Mouse (Mus musculus) splenic B cell, adult 2 months (primary cell): Measurements from ENCODE around the gene Cwc27.

ENCODE experiments used
- DNase-seq: peaks from one replicate; pipeline ENCODE4 v3.0.0-alpha.2; 2011; ENCODE audit warnings: low read depth, low spot score
- H3K27me3 ChIP-seq: 2 replicates; pipeline ENCODE4 v1.6.1; 2012; ENCODE audit warnings: mild to moderate bottlenecking, low read length, moderate library complexity, mixed read lengths; ENCODE audit not compliant: control insufficient read depth, poor library complexity, insufficient read depth, severe bottlenecking
- H3K36me3 ChIP-seq: 2 replicates; pipeline ENCODE4 v1.6.1; 2012; ENCODE audit warnings: mild to moderate bottlenecking, low read length, moderate library complexity, mixed read lengths; ENCODE audit not compliant: control insufficient read depth, poor library complexity, insufficient read depth, severe bottlenecking

Gene Cwc27

DNA sequence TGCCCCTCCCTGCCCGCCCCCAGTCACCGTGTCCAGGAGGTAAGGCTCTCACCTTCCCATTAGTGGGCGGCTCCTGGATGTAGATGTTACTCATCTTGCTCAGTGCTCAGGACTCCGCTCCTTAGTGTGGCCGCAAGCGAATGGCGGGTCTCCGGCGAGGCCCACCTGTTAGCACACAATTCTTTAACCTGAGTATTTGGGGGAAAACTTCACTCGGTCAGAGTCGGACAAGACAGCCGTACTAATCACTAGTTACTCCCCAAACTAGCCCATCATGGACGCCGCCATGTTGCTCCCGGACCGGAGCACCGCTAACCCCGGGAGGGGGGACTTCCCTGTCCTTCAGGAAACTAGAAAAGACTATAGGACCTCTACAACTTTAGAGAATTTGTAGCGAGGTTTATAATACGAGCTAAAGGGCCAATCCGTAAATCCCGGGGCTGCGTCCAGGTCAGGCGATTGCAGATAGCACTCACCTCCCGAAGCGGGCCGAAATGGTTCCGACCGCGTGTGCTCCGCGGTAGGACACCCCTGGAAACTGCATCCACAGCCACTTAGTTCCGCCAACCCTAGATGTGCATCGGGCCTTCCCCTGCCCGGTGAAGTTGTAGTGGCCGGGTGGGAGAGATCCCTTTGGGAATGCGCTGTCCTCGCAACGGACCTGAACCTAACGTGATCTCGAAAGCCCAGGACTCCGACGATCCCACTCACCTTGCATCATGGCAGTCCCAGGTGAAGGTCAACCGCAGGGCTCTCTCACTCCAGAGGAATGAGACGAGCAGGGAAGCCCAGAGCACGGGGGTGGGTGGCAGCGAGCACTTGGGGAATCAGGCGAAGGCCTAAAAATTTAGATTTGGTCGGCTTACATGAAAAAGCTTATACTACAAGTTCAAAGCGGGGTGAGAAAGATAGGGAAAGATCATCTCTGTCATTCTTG lies at the start of gene Cwc27:
TSS of gene Cwc27 (minus strand) at position 508 of the 937 bp plus-strand sequence.
- H3K27me3 ChIP-seq: no peaks in the 10 kb centered on the region
- H3K36me3 ChIP-seq: no peaks in the 10 kb centered on the region
- peak; percentile 91 for DNase-seq

DNA sequence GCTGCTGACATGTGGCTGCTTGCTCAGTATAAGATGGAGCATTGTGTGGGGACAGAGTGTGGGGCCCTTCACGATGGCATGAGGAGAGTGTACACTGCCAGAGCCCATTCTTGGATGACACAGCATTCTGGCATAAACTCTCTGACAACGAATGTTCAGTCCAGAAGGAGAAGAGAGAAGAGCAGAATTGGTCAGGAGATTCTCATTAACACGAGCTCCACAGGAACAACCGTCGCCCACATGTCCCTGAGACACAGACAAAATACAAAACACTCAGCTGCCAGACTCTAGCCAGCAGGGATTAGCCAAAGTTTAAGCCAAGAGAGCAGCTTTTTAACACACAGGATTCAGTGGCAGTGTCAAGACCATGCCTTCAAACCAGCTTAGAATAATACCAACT lies 49.8 kb upstream of the Cwc27 start:
- Histone ChIP-seq H3K27me3 (no peaks in the 10 kb centered on the region), H3K36me3 (no peaks in the 10 kb centered on the region)
- no peak for DNase-seq

DNA sequence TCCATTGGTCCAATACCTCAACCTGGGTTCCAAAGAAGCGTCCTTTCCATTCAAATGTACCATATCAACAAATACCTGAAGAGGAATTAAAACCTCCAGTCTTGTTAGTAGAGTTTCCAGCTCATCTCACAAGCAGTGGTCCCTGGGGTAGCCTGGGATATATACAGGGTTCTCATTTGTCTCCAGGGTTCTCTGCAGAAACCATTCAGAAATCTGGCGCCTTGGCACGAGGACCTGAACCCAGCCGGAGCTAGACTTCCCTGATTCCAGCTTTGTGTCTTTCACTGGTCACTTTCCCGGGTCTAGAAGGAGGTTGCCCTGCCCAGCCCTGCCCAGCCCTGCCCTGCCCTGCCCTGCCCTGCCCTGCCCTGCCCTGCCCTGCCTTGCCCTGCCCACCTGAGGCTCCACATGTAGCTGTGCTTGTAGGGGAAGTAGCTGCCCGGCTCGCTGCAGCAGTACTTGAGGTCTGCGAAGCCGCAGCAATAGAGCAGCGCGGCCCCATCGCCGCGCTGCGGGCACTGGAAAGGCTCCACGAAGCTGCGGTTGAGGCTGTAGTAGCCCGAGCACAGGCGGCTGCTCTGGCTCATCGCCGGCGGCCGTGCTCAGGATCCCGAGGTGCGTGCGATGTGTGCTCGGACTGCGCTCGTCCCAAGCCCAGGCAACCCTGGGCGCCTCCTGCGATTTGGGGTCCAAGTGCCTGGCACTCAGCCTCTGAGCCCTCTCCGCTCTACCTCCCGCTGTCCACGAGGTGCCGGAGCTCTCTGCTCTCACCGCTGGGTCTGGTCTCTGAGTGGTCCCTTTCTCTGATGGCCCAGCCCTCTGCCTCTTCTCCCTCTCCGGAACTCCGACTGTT lies 46.4 kb upstream of the Cwc27 start, which contains the start of gene Shisal2b:
TSS of gene Shisal2b (minus strand) at position 767 of the 853 bp plus-strand sequence.
- DNase-seq: peak; percentile 18
- Histone ChIP-seq H3K36me3 (no peaks in the 10 kb centered on the region), H3K27me3 (no peaks in the 10 kb centered on the region)

DNA sequence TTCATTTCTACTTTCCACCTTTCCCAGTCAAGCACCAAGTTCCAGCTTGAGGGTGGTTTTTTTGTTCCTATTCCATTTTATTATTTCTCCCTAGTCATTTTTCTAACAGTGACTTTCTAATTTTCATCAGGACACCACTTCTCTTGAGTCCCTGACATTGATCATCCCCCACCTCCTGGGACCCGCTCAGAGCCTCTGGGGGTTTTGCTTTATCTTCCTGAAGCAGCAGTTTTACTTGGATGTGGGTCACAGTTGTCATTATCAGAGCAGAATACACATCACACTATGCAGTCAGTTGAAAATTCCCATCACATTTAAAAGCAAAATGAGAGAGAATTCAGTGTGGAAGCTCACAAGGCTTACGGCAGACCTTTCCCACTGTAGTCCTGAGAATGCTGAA lies 36.7 kb upstream of the Cwc27 start:
- H3K27me3 ChIP-seq: no peaks in the 10 kb centered on the region
- no peak for DNase-seq
- no peaks in the 10 kb centered on the region for H3K36me3 ChIP-seq

DNA sequence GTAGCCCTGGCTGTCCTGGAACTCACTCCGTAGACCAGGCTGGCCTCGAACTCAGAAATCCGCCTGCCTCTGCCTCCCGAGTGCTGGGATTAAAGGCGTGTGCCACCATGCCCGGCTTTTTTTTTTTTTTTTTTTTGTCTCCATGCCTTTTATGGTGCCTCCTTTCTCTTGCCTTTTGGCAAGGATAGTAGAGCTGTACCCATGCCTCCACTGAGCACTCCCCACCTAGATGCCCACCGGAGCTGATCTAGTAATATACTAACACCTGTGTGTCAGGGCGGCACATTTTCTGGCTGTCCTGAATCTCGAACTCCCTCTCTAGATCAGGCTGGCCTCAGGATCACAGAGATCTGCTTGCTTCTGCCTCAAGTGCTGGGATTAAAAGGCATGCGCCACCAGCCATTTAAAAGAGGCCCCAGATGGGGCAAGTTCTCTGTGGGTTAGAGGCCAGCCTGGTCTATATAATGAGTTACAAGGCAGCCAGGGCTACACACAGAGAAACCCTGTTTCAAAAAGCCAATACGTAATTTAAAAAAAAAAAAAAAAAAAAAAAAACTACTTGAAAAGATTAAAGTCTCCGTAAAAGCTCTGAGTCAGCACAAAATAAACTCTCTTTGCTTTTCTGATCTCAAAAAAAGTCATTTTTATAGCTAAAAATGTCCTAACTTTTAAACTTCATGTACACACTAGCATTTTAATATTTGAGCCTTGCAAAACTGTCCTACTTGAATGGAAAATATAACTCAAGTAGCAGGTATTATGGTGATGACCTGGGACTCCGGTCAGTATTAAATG lies 26.6 kb upstream of the Cwc27 start:
- Histone ChIP-seq H3K36me3 (no peaks in the 10 kb centered on the region), H3K27me3 (no peaks in the 10 kb centered on the region)
- DNase-seq: no peak

DNA sequence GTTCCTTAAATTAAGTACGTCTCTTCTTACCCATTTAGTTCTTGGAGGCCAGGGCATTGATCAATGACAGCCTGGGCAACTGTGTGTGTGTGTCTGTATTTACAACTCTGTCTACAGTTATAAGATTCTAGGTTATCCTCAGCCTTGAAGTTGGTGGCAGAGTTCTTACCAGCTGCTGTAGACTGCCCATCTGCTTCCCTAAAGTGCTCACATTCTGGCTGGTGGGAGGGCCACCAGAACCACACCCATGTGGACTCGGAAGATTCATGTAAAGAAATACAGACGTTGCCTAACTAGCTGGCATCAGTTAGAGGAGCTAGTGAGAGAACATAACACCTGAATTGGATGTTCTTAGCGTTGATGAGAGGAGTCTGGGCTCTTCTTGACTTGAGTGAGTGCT lies 25.0 kb upstream of the Cwc27 start:
- Histone ChIP-seq H3K27me3 (no peaks in the 10 kb centered on the region), H3K36me3 (no peaks in the 10 kb centered on the region)
- no peak for DNase-seq

DNA sequence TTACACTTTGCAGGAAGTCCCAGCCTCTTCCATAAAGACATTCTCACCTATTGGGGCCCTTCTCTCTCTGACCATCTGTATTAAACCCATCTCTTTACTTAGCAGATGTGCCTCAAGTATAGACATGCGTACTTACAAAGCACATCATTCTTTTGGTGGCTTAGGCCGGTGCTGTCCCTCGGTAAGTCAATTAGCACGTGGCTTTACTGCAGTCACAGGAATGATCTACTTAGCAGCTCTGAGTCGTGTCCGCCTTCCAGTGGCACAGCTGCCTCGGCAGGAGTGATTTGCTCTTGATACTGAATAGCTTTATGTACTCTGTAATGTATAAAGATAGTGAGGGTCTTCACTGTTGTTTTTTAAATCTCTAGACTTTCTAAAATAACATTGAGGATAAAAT lies 20.7 kb upstream of the Cwc27 start:
- Histone ChIP-seq H3K27me3 (no peaks in the 10 kb centered on the region), H3K36me3 (no peaks in the 10 kb centered on the region)
- no peak for DNase-seq

DNA sequence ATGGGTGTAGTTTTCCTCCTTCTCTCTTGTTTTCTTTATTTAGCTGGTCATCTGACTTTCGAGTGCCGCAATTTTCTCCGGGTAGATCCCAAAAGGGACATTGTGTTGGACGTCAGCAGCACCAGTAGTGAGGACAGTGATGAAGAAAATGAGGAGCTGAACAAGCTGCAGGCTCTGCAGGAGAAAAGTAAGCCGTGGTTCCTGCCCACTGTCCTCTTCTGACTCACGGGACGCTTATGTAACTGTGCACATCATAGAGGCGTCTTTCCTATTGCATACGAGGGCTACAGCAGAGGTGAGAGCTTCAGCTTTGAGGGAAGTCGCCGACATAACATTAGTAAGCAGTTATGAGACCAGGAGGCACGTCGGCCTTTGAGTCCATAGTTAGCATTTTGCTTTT lies 15.9 kb upstream of the Cwc27 start:
- Histone ChIP-seq H3K27me3 (no peaks in the 10 kb centered on the region), H3K36me3 (peaks cover 2% of the 10 kb centered on the region; the same call in 1 of the 2 replicates)
- no peak for DNase-seq

DNA sequence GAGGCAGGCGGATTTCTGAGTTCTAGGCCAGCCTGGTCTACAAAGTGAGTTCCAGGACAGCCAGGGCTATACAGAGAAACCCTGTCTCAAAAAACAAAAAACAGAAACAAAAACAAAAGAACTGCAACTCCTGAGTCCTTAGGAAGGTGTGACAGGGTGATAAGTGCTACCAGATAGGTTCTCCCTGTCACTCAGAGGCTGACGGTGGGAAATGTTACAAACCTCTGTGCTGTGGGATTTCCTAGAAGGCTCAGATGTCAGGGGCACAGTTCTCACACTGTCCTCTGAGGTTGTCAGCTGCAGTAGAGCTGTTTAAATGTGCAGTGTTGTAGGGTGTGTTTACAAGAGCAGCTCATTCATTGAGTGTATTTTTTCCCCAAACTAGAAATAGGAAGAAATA lies 8.5 kb upstream of the Cwc27 start:
- no peaks in the 10 kb centered on the region for H3K27me3 ChIP-seq
- peaks cover 6% of the 10 kb centered on the region; the same call in 1 of the 2 replicates for H3K36me3 ChIP-seq
- no peak for DNase-seq

DNA sequence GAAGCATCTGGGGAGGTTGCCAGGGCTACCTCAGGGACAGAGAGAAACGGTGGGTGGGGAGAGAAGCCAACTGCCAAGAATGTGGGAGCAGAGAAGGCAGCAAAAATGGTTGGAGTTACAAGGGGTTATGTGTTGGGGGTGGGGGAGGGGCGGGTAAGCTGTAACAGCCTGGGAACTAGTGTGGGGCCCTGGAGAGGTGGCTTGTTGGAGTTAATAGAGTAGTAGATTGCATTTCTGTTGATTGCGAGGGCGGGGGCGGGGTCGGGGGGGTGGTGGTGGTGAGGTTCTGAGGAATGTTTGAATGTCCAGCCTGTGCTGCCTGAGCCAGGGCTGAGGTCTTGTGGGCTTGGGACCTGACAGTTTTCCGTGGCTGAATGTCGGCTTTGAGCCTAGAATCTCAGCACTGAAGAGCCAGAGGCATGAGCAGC lies 5.5 kb upstream of the Cwc27 start:
- Histone ChIP-seq H3K36me3 (peaks cover 4% of the 10 kb centered on the region; the same call in 1 of the 2 replicates), H3K27me3 (no peaks in the 10 kb centered on the region)
- no peak for DNase-seq

DNA sequence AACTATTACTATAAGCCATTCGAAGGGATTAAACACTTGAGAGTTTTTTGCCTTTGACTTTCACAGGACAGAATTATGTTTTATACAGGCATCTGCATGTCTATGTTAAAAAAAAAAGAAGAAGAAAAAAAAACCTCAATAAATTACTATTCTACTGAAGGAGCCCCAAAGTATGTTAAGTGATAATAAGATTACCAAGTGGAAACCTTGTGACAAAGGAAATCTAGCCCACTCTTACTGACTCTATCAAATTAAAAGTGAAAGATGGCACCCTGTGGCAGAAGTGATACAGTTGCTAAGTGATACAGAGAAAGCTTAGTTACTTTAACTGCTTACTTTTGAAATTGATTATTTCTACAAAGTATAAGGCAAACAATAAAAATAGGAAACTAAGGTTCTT lies 5.0 kb upstream of the Cwc27 start:
- H3K36me3 ChIP-seq: 0 out of 2 replicates have a peak, but pooled peaks cover under 1% of the 10 kb centered on the region
- no peak for DNase-seq
- H3K27me3 ChIP-seq: no peaks in the 10 kb centered on the region

DNA sequence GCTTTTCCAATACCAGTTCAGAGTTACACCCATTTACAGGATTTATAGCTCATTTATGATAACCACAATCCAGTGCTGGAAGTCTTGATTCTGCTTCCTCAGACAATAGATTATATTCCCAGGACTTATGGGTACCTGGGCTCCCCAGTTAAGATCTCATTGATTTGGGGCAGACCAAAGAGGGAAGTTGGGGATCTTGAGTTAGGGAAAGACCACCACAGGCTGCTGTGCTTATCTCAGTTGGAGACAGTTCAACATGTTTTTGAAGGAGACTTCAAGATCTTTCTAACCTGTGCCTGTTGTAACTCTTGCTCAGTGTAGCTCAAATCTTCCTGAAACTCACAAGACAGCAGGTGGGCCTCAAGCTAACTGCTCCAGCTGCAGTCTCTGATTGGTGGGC lies 4.2 kb upstream of the Cwc27 start:
- no peak for DNase-seq
- no peaks in the 10 kb centered on the region for H3K36me3 ChIP-seq
- H3K27me3 ChIP-seq: no peaks in the 10 kb centered on the region

DNA sequence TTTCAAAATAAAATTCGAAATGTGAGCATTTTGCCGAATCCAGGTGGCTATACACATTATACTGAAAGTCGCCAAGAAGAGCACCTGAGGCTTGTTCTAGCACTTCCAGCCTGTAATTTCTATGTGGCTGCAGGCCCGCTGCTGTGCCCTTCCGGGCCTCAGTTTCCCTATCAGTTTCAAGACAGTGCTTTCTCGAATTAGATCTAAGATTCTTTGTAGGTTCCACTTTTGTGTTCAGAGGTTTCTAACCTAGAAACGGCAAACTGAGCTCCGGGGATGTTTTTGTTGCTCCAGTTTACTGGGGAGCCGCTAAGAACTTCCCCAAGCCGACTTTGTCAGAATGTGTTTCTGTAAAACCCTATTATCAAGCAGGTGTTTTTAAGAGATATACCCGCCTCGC lies 754 bp upstream of the Cwc27 start:
- DNase-seq: peak; percentile 10
- Histone ChIP-seq H3K27me3 (no peaks in the 10 kb centered on the region), H3K36me3 (no peaks in the 10 kb centered on the region)

DNA sequence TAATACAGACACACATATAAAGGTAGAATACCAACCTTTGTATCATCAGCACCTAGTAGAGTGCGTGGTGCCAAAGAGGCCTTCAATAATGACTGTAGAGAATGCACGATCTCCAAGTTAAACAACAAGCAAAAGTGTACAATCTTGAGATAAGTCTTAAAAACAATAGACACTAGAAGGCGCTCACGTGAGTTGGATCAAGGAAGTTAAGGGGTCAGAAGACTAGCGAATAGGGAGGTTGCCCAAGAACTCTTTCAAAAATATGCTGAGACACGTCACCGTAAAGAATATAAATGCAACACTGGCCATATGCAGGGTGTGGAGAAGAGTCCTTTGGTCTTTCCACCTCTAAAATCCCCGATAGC lies 690 bp downstream of the Cwc27 start:
- no peak for DNase-seq
- Histone ChIP-seq H3K27me3 (no peaks in the 10 kb centered on the region), H3K36me3 (no peaks in the 10 kb centered on the region)
